Mouse (Mus musculus) ES-Bruce4 (cell line): ENCODE results near the gene Alox5ap. TPM values are rescaled to one million over a fixed set of nuclear protein-coding genes. Genes with fewer than 3 reads are reported as not detected.

ENCODE experiments used
- H3K27ac ChIP-seq: 2 replicates; pipeline ENCODE4 v1.5.1; 2012; ENCODE audit warnings: low read length, inconsistent platforms; ENCODE audit not compliant: insufficient read depth
- H3K27me3 ChIP-seq: 2 replicates; pipeline ENCODE4 v1.6.1; 2012; ENCODE audit warnings: mild to moderate bottlenecking, low read length, inconsistent platforms; ENCODE audit not compliant: control insufficient read depth, poor library complexity, insufficient read depth, severe bottlenecking
- H3K36me3 ChIP-seq: 2 replicates; pipeline ENCODE4 v1.6.1; 2012; ENCODE audit warnings: inconsistent platforms, mild to moderate bottlenecking, low read length, moderate library complexity; ENCODE audit not compliant: control insufficient read depth, poor library complexity, insufficient read depth, severe bottlenecking
- H3K4me1 ChIP-seq: one replicate; pipeline ENCODE4 v1.8.1; 2011; ENCODE audit warnings: low read length; ENCODE audit not compliant: control insufficient read depth, insufficient read depth
- H3K4me3 ChIP-seq: 2 replicates; pipeline ENCODE4 v1.5.1; 2011; ENCODE audit warnings: low read depth, mild to moderate bottlenecking, low read length
- H3K9ac ChIP-seq: 2 replicates; pipeline ENCODE4 v1.6.1; 2012; ENCODE audit warnings: low read depth, mild to moderate bottlenecking, inconsistent platforms; ENCODE audit not compliant: poor library complexity, severe bottlenecking
- H3K9me3 ChIP-seq: replicated peaks from 2 replicates; pipeline ENCODE4 v1.6.1; 2012; ENCODE audit warnings: mild to moderate bottlenecking, low read length, inconsistent platforms; ENCODE audit not compliant: control insufficient read depth, poor library complexity, insufficient read depth, severe bottlenecking
- CTCF ChIP-seq: IDR thresholded peaks from one replicate; pipeline ENCODE4 v1.8.1; 2011; ENCODE audit warnings: low read depth, low read length
- EP300 ChIP-seq: IDR thresholded peaks from 2 replicates; pipeline ENCODE4 v1.6.1; 2011; ENCODE audit warnings: low read depth, low read length; ENCODE audit not compliant: insufficient read depth
- POLR2A ChIP-seq: IDR thresholded peaks from one replicate; pipeline ENCODE4 v1.8.1; 2011; ENCODE audit warnings: low read length; ENCODE audit not compliant: insufficient read depth
- polyA plus RNA-seq: library from polyadenylated mRNA; stranded (reverse); fragments of >200 nt; gene quantifications from 2 replicates; pipeline ENCODE4 v1.2.4, GENCODE M21; 2011; ENCODE audit warnings: low read depth; ENCODE audit not compliant: missing spikeins, insufficient read depth, insufficient read length

Gene Alox5ap
- polyA plus RNA-seq, 1 experiment, result 1.2 TPM

- TF ChIP-seq EP300 (no peak), POLR2A (no peak), CTCF (no peak)
- Histone ChIP-seq H3K4me3 (no peak overlapping the region), H3K9me3 (no peaks in the 10 kb centered on the region), H3K36me3 (no peaks in the 10 kb centered on the region), H3K9ac (no peak overlapping the region), H3K27me3 (no peaks in the 10 kb centered on the region), H3K27ac (no peak overlapping the region), H3K4me1 (no peaks in the 10 kb centered on the region)
These were observed 26.7 kb downstream of the Alox5ap start for GRCm38 (mm10) chr5:149291266-149291665.

- Histone ChIP-seq H3K4me3 (no peak overlapping the region), H3K27ac (no peak overlapping the region), H3K36me3 (no peaks in the 10 kb centered on the region), H3K9ac (no peak overlapping the region), H3K4me1 (no peaks in the 10 kb centered on the region), H3K27me3 (no peaks in the 10 kb centered on the region), H3K9me3 (no peaks in the 10 kb centered on the region)
- TF ChIP-seq EP300 (no peak), POLR2A (no peak), CTCF (no peak)
These were observed 28.5 kb downstream of the Alox5ap start for GRCm38 (mm10) chr5:149293071-149293470.

- Histone ChIP-seq H3K36me3 (no peaks in the 10 kb centered on the region), H3K27me3 (no peaks in the 10 kb centered on the region), H3K4me3 (no peak overlapping the region), H3K4me1 (no peaks in the 10 kb centered on the region), H3K9me3 (no peaks in the 10 kb centered on the region), H3K27ac (no peak overlapping the region), H3K9ac (no peak overlapping the region)
- TF ChIP-seq EP300 (no peak), CTCF (no peak), POLR2A (no peak)
These were observed 32.2 kb downstream of the Alox5ap start for GRCm38 (mm10) chr5:149296808-149297207.

GRCm38 (mm10) chr5:149297464-149297863, 32.9 kb downstream of the Alox5ap start:
- Histone ChIP-seq H3K36me3 (no peaks in the 10 kb centered on the region), H3K4me1 (no peaks in the 10 kb centered on the region), H3K27ac (no peak overlapping the region), H3K9ac (no peak overlapping the region), H3K9me3 (no peaks in the 10 kb centered on the region), H3K27me3 (no peaks in the 10 kb centered on the region), H3K4me3 (no peak overlapping the region)
- TF ChIP-seq POLR2A, result no peak
- no peak for TF ChIP-seq EP300
- TF ChIP-seq CTCF, result no peak

GRCm38 (mm10) chr5:149298234-149298633, 33.7 kb downstream of the Alox5ap start:
- Histone ChIP-seq H3K27me3 (no peaks in the 10 kb centered on the region), H3K27ac (no peak overlapping the region), H3K36me3 (no peaks in the 10 kb centered on the region), H3K4me1 (no peaks in the 10 kb centered on the region), H3K9me3 (no peaks in the 10 kb centered on the region), H3K4me3 (no peak overlapping the region), H3K9ac (no peak overlapping the region)
- TF ChIP-seq EP300 (no peak), CTCF (no peak), POLR2A (no peak)

- H3K36me3 ChIP-seq, result no peaks in the 10 kb centered on the region
- no peaks in the 10 kb centered on the region for H3K27me3 ChIP-seq
- TF ChIP-seq EP300, result no peak
- TF ChIP-seq POLR2A, result no peak
- TF ChIP-seq CTCF, result no peak
- no peak overlapping the region for H3K4me3 ChIP-seq
- H3K9me3 ChIP-seq, result peaks cover 3% of the 10 kb centered on the region; the same call in 1 of the 2 replicates
- no peaks in the 10 kb centered on the region for H3K4me1 ChIP-seq
- H3K27ac ChIP-seq, result no peak overlapping the region
- H3K9ac ChIP-seq, result no peak overlapping the region
These were observed 48.5 kb downstream of the Alox5ap start for GRCm38 (mm10) chr5:149312884-149313652.
